Mouse (Mus musculus) adrenal gland, postnatal 14 days (tissue): ENCODE results near the gene H3f3b. TPM values are rescaled to one million over a fixed set of nuclear protein-coding genes. Genes with fewer than 3 reads are reported as not detected.
"Not testable (repeated sequence)": the region's sequence is repeated elsewhere in the genome, so short reads cannot be mapped to it uniquely, and the experiment has no call there.

Source experiments
- DNase-seq: peaks from one replicate; pipeline ENCODE4 v3.0.0; 2021; ENCODE audit warnings: mixed read lengths
- total RNA-seq: library from RNA; stranded (reverse); gene quantifications from 2 replicates; pipeline ENCODE4 v1.2.3, GENCODE M21; 2021

The H3f3b gene
- total RNA-seq, 1 experiment from 2014 or later: 340 TPM

- no peak for DNase-seq
Observed at GRCm38 (mm10) chr11:116049610-116050009, 21.8 kb upstream of the H3f3b start.

GRCm38 (mm10) chr11:116045173-116045572 lies 17.4 kb upstream of the H3f3b start:
- no peak for DNase-seq

- DNase-seq: no peak
Observed at GRCm38 (mm10) chr11:116043286-116043685, 15.5 kb upstream of the H3f3b start.

- DNase-seq: no peak
Observed at GRCm38 (mm10) chr11:116042372-116043138, 14.8 kb upstream of the H3f3b start.

GRCm38 (mm10) chr11:116041833-116042232 lies 14.1 kb upstream of the H3f3b start:
- no peak for DNase-seq

GRCm38 (mm10) chr11:116040593-116040992 lies 12.8 kb upstream of the H3f3b start:
- DNase-seq: no peak

- no peak for DNase-seq
Observed at GRCm38 (mm10) chr11:116037826-116038225, 10.1 kb upstream of the H3f3b start.

- DNase-seq: no peak
Observed at GRCm38 (mm10) chr11:116036671-116037070, 8.9 kb upstream of the H3f3b start.

GRCm38 (mm10) chr11:116034584-116034983 lies 6.8 kb upstream of the H3f3b start:
- DNase-seq: no peak

GRCm38 (mm10) chr11:116030898-116031845 lies 3.4 kb upstream of the H3f3b start:
- DNase-seq: peak; percentile 51

GRCm38 (mm10) chr11:116030088-116030897 lies 2.5 kb upstream of the H3f3b start, which contains the start of gene Unk:
Gene Unk (plus strand): TSS chr11:116030322.
- DNase-seq: peak; percentile 98

- DNase-seq: no peak
Observed at GRCm38 (mm10) chr11:116029086-116029865, 1.5 kb upstream of the H3f3b start.

- DNase-seq: no peak
Observed at GRCm38 (mm10) chr11:116028177-116028865, 559 bp upstream of the H3f3b start.

GRCm38 (mm10) chr11:116025056-116025845 lies 2.5 kb downstream of the H3f3b start:
- no peak for DNase-seq

- peak; percentile 97 for DNase-seq
Observed at GRCm38 (mm10) chr11:116024356-116024808, 3.4 kb downstream of the H3f3b start.

GRCm38 (mm10) chr11:116023771-116024355 lies 3.9 kb downstream of the H3f3b start:
- DNase-seq: peak; percentile 91

- not testable (repeated sequence) for DNase-seq
Observed at GRCm38 (mm10) chr11:116023074-116023770, 4.5 kb downstream of the H3f3b start.

GRCm38 (mm10) chr11:116022256-116022780 lies 5.4 kb downstream of the H3f3b start:
- no peak for DNase-seq
